Mouse (Mus musculus): ENCODE results near the gene Ntsr1. TPM values are rescaled to one million over a fixed set of nuclear protein-coding genes. Genes with fewer than 3 reads are reported as not detected.

Gene Ntsr1
- polyA plus RNA-seq, 1 experiment from 2014 or later: 0.80 TPM

DNA sequence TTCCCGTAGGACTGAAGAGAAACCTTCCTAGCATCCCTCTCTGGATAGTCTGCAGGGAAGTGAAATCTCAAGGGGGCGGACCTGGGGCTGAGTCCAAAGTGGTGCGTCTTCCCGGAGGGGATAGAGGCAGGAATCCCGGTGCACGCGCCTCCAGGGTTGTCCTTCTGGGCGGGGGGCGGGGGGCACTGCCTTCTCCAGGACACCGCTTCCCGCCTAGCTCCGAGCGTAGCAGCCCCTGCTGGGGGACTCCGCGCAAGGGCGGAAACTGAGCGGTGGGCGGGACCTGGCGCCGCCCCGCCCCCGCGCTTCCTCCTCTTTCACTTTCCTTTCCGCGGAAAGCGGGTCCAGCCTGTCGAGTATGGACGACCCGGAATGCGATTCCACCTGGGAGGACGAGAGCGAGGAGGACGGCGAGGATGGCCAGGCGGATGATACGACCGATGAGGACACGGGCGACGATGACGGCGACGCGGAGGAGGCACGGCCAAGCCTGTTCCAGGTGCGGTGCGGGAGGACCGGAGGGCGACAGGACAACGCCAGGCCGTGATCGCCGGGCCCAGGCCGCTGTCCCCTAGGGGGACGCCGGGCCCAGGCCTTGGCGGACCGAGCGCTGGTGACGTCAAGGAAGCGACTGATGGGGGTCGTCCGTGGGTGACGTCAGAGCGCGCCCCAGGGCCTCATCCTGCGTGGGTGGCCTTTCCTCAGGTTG is 89.5 kb downstream of the Ntsr1 start, which contains the start of gene Ogfr:
TSS of gene Ogfr (plus strand) at position 123 of the 709 bp plus-strand sequence.
- Histone ChIP-seq H3K4me1 (replicated peaks) (peaks cover 7% of the 10 kb centered on the region), H3K36me3 (peaks cover 61% of the 10 kb centered on the region), H3K27me3 (replicated peaks) (no peaks in the 10 kb centered on the region), H3K27ac (ENCODE audit: poor library complexity, severe bottlenecking) (peak within 1 kb of the TSS; percentile 95), H3K9ac (peak within 1 kb of the TSS; percentile 96), H3K4me3 (peak within 1 kb of the TSS; percentile 96), H3K4me2 (peak within 1 kb of the TSS; percentile 88), H3K9me3 (replicated peaks) (no peaks in the 10 kb centered on the region)
- ATAC-seq (ENCODE audit: insufficient number of reproducible peaks, low FRiP score): peak; percentile 90
- WGBS: under 1% methylated on average over 64 of the region's 67 CpGs

Other genes starting within 250 kb of the Ntsr1 start
- gene Rps21, start 242.6 kb upstream of the Ntsr1 start, polyA plus RNA-seq (2016; fragmentation: Nextera tagmentation; extraction: Ambion mirVana): 336 and 349 TPM in 2 replicates
- gene Cables2, start 226.5 kb upstream of the Ntsr1 start, polyA plus RNA-seq (2016; fragmentation: Nextera tagmentation; extraction: Ambion mirVana): 15.8 and 16.2 TPM in 2 replicates
- gene Rbbp8nl, start 210.1 kb upstream of the Ntsr1 start, polyA plus RNA-seq (2016; fragmentation: Nextera tagmentation; extraction: Ambion mirVana): not detected in 2 replicates
- 24.7 and 28.4 TPM in 2 replicates for gene Gata5, start 165.3 kb upstream of the Ntsr1 start, polyA plus RNA-seq (2016; fragmentation: Nextera tagmentation; extraction: Ambion mirVana)
- 0.51 and 0.67 TPM in 2 replicates for gene Slco4a1, start 43.7 kb upstream of the Ntsr1 start, polyA plus RNA-seq (2016; fragmentation: Nextera tagmentation; extraction: Ambion mirVana)
- 25.1 and 25.3 TPM in 2 replicates for gene Mrgbp, start 81.3 kb downstream of the Ntsr1 start, polyA plus RNA-seq (2016; fragmentation: Nextera tagmentation; extraction: Ambion mirVana)
- gene Ogfr, start 89.3 kb downstream of the Ntsr1 start, polyA plus RNA-seq (2016; fragmentation: Nextera tagmentation; extraction: Ambion mirVana): 58.0 and 62.1 TPM in 2 replicates
- 34.0 and 36.8 TPM in 2 replicates for gene Col9a3, start 97.8 kb downstream of the Ntsr1 start, polyA plus RNA-seq (2016; fragmentation: Nextera tagmentation; extraction: Ambion mirVana)
- 0.13 TPM in 1 of 2 replicates, not detected in the other for gene Tcfl5, start 142.7 kb downstream of the Ntsr1 start, polyA plus RNA-seq (2016; fragmentation: Nextera tagmentation; extraction: Ambion mirVana)
- 23.6 and 24.2 TPM in 2 replicates for gene Dido1, start 210.0 kb downstream of the Ntsr1 start, polyA plus RNA-seq (2016; fragmentation: Nextera tagmentation; extraction: Ambion mirVana)
- 45.3 and 47.8 TPM in 2 replicates for gene Gid8, start 210.1 kb downstream of the Ntsr1 start, polyA plus RNA-seq (2016; fragmentation: Nextera tagmentation; extraction: Ambion mirVana)
- gene Slc17a9, start 225.3 kb downstream of the Ntsr1 start, polyA plus RNA-seq (2016; fragmentation: Nextera tagmentation; extraction: Ambion mirVana): 0.59 and 0.69 TPM in 2 replicates